Mouse (Mus musculus): Measurements from ENCODE around the gene Tufm. TPM values are rescaled to one million over a fixed set of nuclear protein-coding genes. Genes with fewer than 3 reads are reported as not detected.

The Tufm gene
- polyA plus RNA-seq, 1 experiment = 121 TPM

GRCm38 (mm10) chr7:126536466-126536865 lies 49.3 kb downstream of the Tufm start:
- Histone ChIP-seq H3K36me3 (ENCODE audit: control insufficient read depth, insufficient read depth, low read length) (no peaks in the 10 kb centered on the region), H3K4me3 (ENCODE audit: low read depth, low read length) (no peak overlapping the region), H3K27ac (ENCODE audit: insufficient read depth, low read depth, low read length) (no peak overlapping the region), H3K27me3 (ENCODE audit: control insufficient read depth, insufficient read depth, low read length) (peaks cover 16% of the 10 kb centered on the region), H3K4me1 (ENCODE audit: control insufficient read depth, insufficient read depth, insufficient read length, low read length) (peaks cover 3% of the 10 kb centered on the region)
- TF ChIP-seq POLR2A (IDR thresholded peaks at IDR 0.05; ENCODE audit: low read depth, low read length) = no peak
- WGBS = 69% methylated on average over 9 of the region's 9 CpGs

- Histone ChIP-seq H3K36me3 (ENCODE audit: control insufficient read depth, insufficient read depth, low read length) (no peaks in the 10 kb centered on the region), H3K4me3 (ENCODE audit: low read depth, low read length) (no peak overlapping the region), H3K4me1 (ENCODE audit: control insufficient read depth, insufficient read depth, insufficient read length, low read length) (peaks cover 3% of the 10 kb centered on the region), H3K27me3 (ENCODE audit: control insufficient read depth, insufficient read depth, low read length) (peaks cover 16% of the 10 kb centered on the region), H3K27ac (ENCODE audit: insufficient read depth, low read depth, low read length) (no peak overlapping the region)
- WGBS = 64% methylated on average over 5 of the region's 5 CpGs
- TF ChIP-seq POLR2A (IDR thresholded peaks at IDR 0.05; ENCODE audit: low read depth, low read length) = no peak
- peak; percentile 4; the same call in 1 of the 2 replicates for TF ChIP-seq CTCF (IDR thresholded peaks at IDR 0.05; ENCODE audit: extremely low read depth, insufficient read length, insufficient replicate concordance, low read depth, low read length)
Observed at GRCm38 (mm10) chr7:126537820-126538585, 50.8 kb downstream of the Tufm start.

Other genes starting within 250 kb of the Tufm start
- 13.6 and 29.6 TPM in 2 replicates for gene Sbk1, start 214.7 kb upstream of the Tufm start, polyA plus RNA-seq (2012; rRNA removed)
- 10.7 and 23.5 TPM in 2 replicates for gene Lat, start 117.8 kb upstream of the Tufm start, polyA plus RNA-seq (2012; rRNA removed)
- 91.7 and 149 TPM in 2 replicates for gene Spns1, start 109.9 kb upstream of the Tufm start, polyA plus RNA-seq (2012; rRNA removed)
- 2.0 and 5.2 TPM in 2 replicates for gene Nfatc2ip, start 90.6 kb upstream of the Tufm start, polyA plus RNA-seq (2012; rRNA removed)
- gene Cd19, start 72.5 kb upstream of the Tufm start, polyA plus RNA-seq (2012; rRNA removed) = 3.9 and 8.0 TPM in 2 replicates
- 9.9 and 20.3 TPM in 2 replicates for gene Rabep2, start 58.6 kb upstream of the Tufm start, polyA plus RNA-seq (2012; rRNA removed)
- 0.08 and 0.23 TPM in 2 replicates for gene Atp2a1, start 24.3 kb upstream of the Tufm start, polyA plus RNA-seq (2012; rRNA removed)
- gene Sh2b1, start 11.9 kb upstream of the Tufm start, polyA plus RNA-seq (2012; rRNA removed) = 30.5 and 54.4 TPM in 2 replicates
- 143 and 301 TPM in 2 replicates for gene Atxn2l, start 16.1 kb downstream of the Tufm start, polyA plus RNA-seq (2012; rRNA removed)
- gene Eif3c, start 79.0 kb downstream of the Tufm start, polyA plus RNA-seq (2012; rRNA removed) = 37.3 and 79.1 TPM in 2 replicates
- 2.3 TPM in 2 replicates for gene Apobr, start 97.6 kb downstream of the Tufm start, polyA plus RNA-seq (2012; rRNA removed)
- 24.9 and 55.7 TPM in 2 replicates for gene Cln3, start 98.5 kb downstream of the Tufm start, polyA plus RNA-seq (2012; rRNA removed)
- 0.15 and 0.51 TPM in 2 replicates for gene Il27, start 107.6 kb downstream of the Tufm start, polyA plus RNA-seq (2012; rRNA removed)
- gene Nupr1, start 143.5 kb downstream of the Tufm start, polyA plus RNA-seq (2012; rRNA removed) = 32.5 and 97.9 TPM in 2 replicates
- gene Sgf29, start 161.9 kb downstream of the Tufm start, polyA plus RNA-seq (2012; rRNA removed) = 16.7 and 23.9 TPM in 2 replicates
- gene Sult1a1, start 189.1 kb downstream of the Tufm start, polyA plus RNA-seq (2012; rRNA removed) = 5.0 and 7.4 TPM in 2 replicates
- 35.8 and 40.6 TPM in 2 replicates for gene Bola2, start 208.0 kb downstream of the Tufm start, polyA plus RNA-seq (2012; rRNA removed)
- gene Slx1b, start 208.4 kb downstream of the Tufm start, polyA plus RNA-seq (2012; rRNA removed) = 7.9 and 16.0 TPM in 2 replicates
- gene Coro1a, start 220.4 kb downstream of the Tufm start, polyA plus RNA-seq (2012; rRNA removed) = 114 and 157 TPM in 2 replicates

Data from small intestine, adult 2 months (tissue).